Mouse (Mus musculus): ENCODE measurements around the gene Hps1. TPM values are rescaled to one million over a fixed set of nuclear protein-coding genes. Genes with fewer than 3 reads are reported as not detected.

Gene Hps1
- total RNA-seq, 1 experiment: 13.1 TPM

GRCm38 (mm10) chr19:42725056-42725972 lies 54.5 kb downstream of the Hps1 start:
- no peaks in the 10 kb centered on the region for H3K36me3 ChIP-seq (ENCODE audit: control insufficient read depth, insufficient read depth, low read length, poor library complexity, severe bottlenecking)
- H3K27ac ChIP-seq (ENCODE audit: insufficient read depth, low read depth, low read length, poor library complexity, severe bottlenecking): no peak overlapping the region
- no peak overlapping the region for H3K9ac ChIP-seq (ENCODE audit: insufficient read depth, low read depth, low read length, poor library complexity, severe bottlenecking)
- H3K4me3 ChIP-seq (ENCODE audit: insufficient read depth in 1 of 2, low read depth in 1 of 2, low read length in 2 of 2, poor library complexity in 1 of 2, severe bottlenecking in 1 of 2): no peak overlapping the region
- H3K9me3 ChIP-seq (ENCODE audit: control insufficient read depth, insufficient read depth, low read depth, low read length): no peaks in the 10 kb centered on the region
- in situ Hi-C loops (cut with MboI; ENCODE audit: low sequenced_read_pairs in 2 of 2, unreplicated experiment in 2 of 2): no loop called here
- no peak for TF ChIP-seq ZC3H11A (IDR thresholded peaks at IDR 0.05; ENCODE audit: borderline replicate concordance, low read depth, low read length)
- TF ChIP-seq ZNF384 (IDR thresholded peaks at IDR 0.05; ENCODE audit: low read depth, low read length): no peak
- TF ChIP-seq CHD2 (IDR thresholded peaks at IDR 0.05; ENCODE audit: low read depth, low read length): no peak
- TF ChIP-seq MAFK (IDR thresholded peaks at IDR 0.05; ENCODE audit: insufficient read depth, low read depth, low read length): no peak
- no peak for DNase-seq (ENCODE audit: low read depth, low spot score)
- no peaks in the 10 kb centered on the region for H3K4me1 ChIP-seq (ENCODE audit: control insufficient read depth in 2 of 2, insufficient read depth in 2 of 2, low read length in 2 of 2, poor library complexity in 1 of 2)

DNA sequence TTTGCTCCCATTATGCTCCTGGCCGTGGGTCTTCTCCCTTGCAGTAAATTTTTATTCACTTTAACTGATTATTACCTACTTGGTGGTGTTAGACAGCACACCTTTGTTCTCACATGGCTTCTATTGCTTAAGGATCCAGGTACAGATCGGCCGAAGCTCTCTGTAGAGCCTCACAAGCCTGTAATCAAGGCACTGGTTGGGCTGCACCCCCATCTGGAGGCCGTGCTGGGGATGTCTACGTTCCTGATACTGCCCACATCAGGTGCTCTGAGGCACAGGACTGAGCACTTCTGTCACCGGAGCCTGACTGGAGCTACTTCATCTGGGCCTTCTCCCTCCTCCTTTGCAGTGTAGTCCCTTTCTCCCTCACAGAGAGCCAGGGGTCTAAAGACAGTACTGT lies 56.5 kb downstream of the Hps1 start:
- DNase-seq (ENCODE audit: low read depth, low spot score): no peak
- no peak for TF ChIP-seq MAFK (IDR thresholded peaks at IDR 0.05; ENCODE audit: insufficient read depth, low read depth, low read length)
- TF ChIP-seq ZC3H11A (IDR thresholded peaks at IDR 0.05; ENCODE audit: borderline replicate concordance, low read depth, low read length): no peak
- no peak for TF ChIP-seq HCFC1 (IDR thresholded peaks at IDR 0.05; ENCODE audit: borderline replicate concordance, insufficient read depth, low read length)
- no peak for TF ChIP-seq ZNF384 (IDR thresholded peaks at IDR 0.05; ENCODE audit: low read depth, low read length)
- TF ChIP-seq CHD2 (IDR thresholded peaks at IDR 0.05; ENCODE audit: low read depth, low read length): no peak
- Histone ChIP-seq H3K4me3 (ENCODE audit: insufficient read depth in 1 of 2, low read depth in 1 of 2, low read length in 2 of 2, poor library complexity in 1 of 2, severe bottlenecking in 1 of 2) (no peak overlapping the region), H3K36me3 (ENCODE audit: control insufficient read depth, insufficient read depth, low read length, poor library complexity, severe bottlenecking) (no peaks in the 10 kb centered on the region), H3K4me1 (ENCODE audit: control insufficient read depth in 2 of 2, insufficient read depth in 2 of 2, low read length in 2 of 2, poor library complexity in 1 of 2) (no peaks in the 10 kb centered on the region; a peak in 1 of 4 replicates), H3K9me3 (ENCODE audit: control insufficient read depth, insufficient read depth, low read depth, low read length) (no peaks in the 10 kb centered on the region), H3K9ac (ENCODE audit: insufficient read depth, low read depth, low read length, poor library complexity, severe bottlenecking) (no peak overlapping the region), H3K27ac (ENCODE audit: insufficient read depth, low read depth, low read length, poor library complexity, severe bottlenecking) (no peak overlapping the region)
- in situ Hi-C loops (cut with MboI; ENCODE audit: low sequenced_read_pairs in 2 of 2, unreplicated experiment in 2 of 2): no loop called here

- Histone ChIP-seq H3K4me1 (ENCODE audit: control insufficient read depth in 2 of 2, insufficient read depth in 2 of 2, low read length in 2 of 2, poor library complexity in 1 of 2) (no peaks in the 10 kb centered on the region; a peak in 1 of 4 replicates), H3K9ac (ENCODE audit: insufficient read depth, low read depth, low read length, poor library complexity, severe bottlenecking) (no peak overlapping the region), H3K9me3 (ENCODE audit: control insufficient read depth, insufficient read depth, low read depth, low read length) (no peaks in the 10 kb centered on the region), H3K27ac (ENCODE audit: insufficient read depth, low read depth, low read length, poor library complexity, severe bottlenecking) (no peak overlapping the region), H3K4me3 (ENCODE audit: insufficient read depth in 1 of 2, low read depth in 1 of 2, low read length in 2 of 2, poor library complexity in 1 of 2, severe bottlenecking in 1 of 2) (no peak overlapping the region), H3K36me3 (ENCODE audit: control insufficient read depth, insufficient read depth, low read length, poor library complexity, severe bottlenecking) (no peaks in the 10 kb centered on the region)
- DNase-seq (ENCODE audit: low read depth, low spot score): no peak
- in situ Hi-C loops (cut with MboI; ENCODE audit: low sequenced_read_pairs in 2 of 2, unreplicated experiment in 2 of 2): no loop called here
- TF ChIP-seq ZNF384 (IDR thresholded peaks at IDR 0.05; ENCODE audit: low read depth, low read length) (no peak), MAFK (IDR thresholded peaks at IDR 0.05; ENCODE audit: insufficient read depth, low read depth, low read length) (no peak), CHD2 (IDR thresholded peaks at IDR 0.05; ENCODE audit: low read depth, low read length) (no peak), ZC3H11A (IDR thresholded peaks at IDR 0.05; ENCODE audit: borderline replicate concordance, low read depth, low read length) (no peak), HCFC1 (IDR thresholded peaks at IDR 0.05; ENCODE audit: borderline replicate concordance, insufficient read depth, low read length) (no peak)
These were observed 57.3 kb downstream of the Hps1 start for GRCm38 (mm10) chr19:42722500-42722899.

GRCm38 (mm10) chr19:42718101-42718500 lies 61.7 kb downstream of the Hps1 start:
- Histone ChIP-seq H3K9ac (ENCODE audit: insufficient read depth, low read depth, low read length, poor library complexity, severe bottlenecking) (no peak overlapping the region), H3K9me3 (ENCODE audit: control insufficient read depth, insufficient read depth, low read depth, low read length) (no peaks in the 10 kb centered on the region), H3K4me3 (ENCODE audit: insufficient read depth in 1 of 2, low read depth in 1 of 2, low read length in 2 of 2, poor library complexity in 1 of 2, severe bottlenecking in 1 of 2) (no peak overlapping the region), H3K36me3 (ENCODE audit: control insufficient read depth, insufficient read depth, low read length, poor library complexity, severe bottlenecking) (no peaks in the 10 kb centered on the region), H3K4me1 (ENCODE audit: control insufficient read depth in 2 of 2, insufficient read depth in 2 of 2, low read length in 2 of 2, poor library complexity in 1 of 2) (no peaks in the 10 kb centered on the region; a peak in 1 of 4 replicates), H3K27ac (ENCODE audit: insufficient read depth, low read depth, low read length, poor library complexity, severe bottlenecking) (no peak overlapping the region)
- no peak for TF ChIP-seq ZC3H11A (IDR thresholded peaks at IDR 0.05; ENCODE audit: borderline replicate concordance, low read depth, low read length)
- TF ChIP-seq CHD2 (IDR thresholded peaks at IDR 0.05; ENCODE audit: low read depth, low read length): no peak
- TF ChIP-seq HCFC1 (IDR thresholded peaks at IDR 0.05; ENCODE audit: borderline replicate concordance, insufficient read depth, low read length): no peak
- no peak for TF ChIP-seq MAFK (IDR thresholded peaks at IDR 0.05; ENCODE audit: insufficient read depth, low read depth, low read length)
- no peak for TF ChIP-seq ZNF384 (IDR thresholded peaks at IDR 0.05; ENCODE audit: low read depth, low read length)
- in situ Hi-C loops (cut with MboI; ENCODE audit: low sequenced_read_pairs in 2 of 2, unreplicated experiment in 2 of 2): no loop called here
- DNase-seq (ENCODE audit: low read depth, low spot score): no peak
